Mouse (Mus musculus) thymus, adult 2 months (tissue): Measurements from ENCODE around the gene Dstn. TPM values are rescaled to one million over a fixed set of nuclear protein-coding genes. Genes with fewer than 3 reads are reported as not detected.
A peak's percentile ranks its signal among the peaks of the same experiment; 100 is the strongest.

Source experiments
- DNase-seq: peaks from one replicate; pipeline ENCODE4 v3.0.0; 2021
- H3K27ac ChIP-seq: fragments of 200-500 bp; 2 replicates; pipeline ENCODE4 v1.5.1; 2012; ENCODE audit warnings: low read length, control low read depth; ENCODE audit not compliant: control insufficient read depth, insufficient read depth
- H3K27me3 ChIP-seq: fragments of 200-500 bp; 2 replicates; pipeline ENCODE4 v1.6.1; 2012; ENCODE audit warnings: mild to moderate bottlenecking, low read length, moderate library complexity, mixed read lengths; ENCODE audit not compliant: control insufficient read depth, insufficient read depth
- H3K36me3 ChIP-seq: fragments of 200-500 bp; 2 replicates; pipeline ENCODE4 v1.6.1; 2012; ENCODE audit warnings: mild to moderate bottlenecking, low read length, moderate library complexity; ENCODE audit not compliant: control insufficient read depth, insufficient read depth
- H3K4me1 ChIP-seq: fragments of 200-500 bp; replicated peaks from 2 replicates; pipeline ENCODE4 v1.6.1; 2012; ENCODE audit warnings: low read length; ENCODE audit not compliant: control insufficient read depth, insufficient read depth
- H3K4me3 ChIP-seq: fragments of 200-500 bp; 2 replicates; pipeline ENCODE4 v1.5.1; 2012; ENCODE audit warnings: mild to moderate bottlenecking, low read length, control low read depth, moderate library complexity; ENCODE audit not compliant: control insufficient read depth, insufficient read depth
- CTCF ChIP-seq: fragments of 200-500 bp; IDR thresholded peaks from 2 replicates; pipeline ENCODE4 v1.5.1; 2012; ENCODE audit warnings: mild to moderate bottlenecking, control low read depth, low read length, moderate library complexity, borderline replicate concordance; ENCODE audit not compliant: control insufficient read depth, poor library complexity, insufficient read depth; ENCODE audit errors: extremely low read depth
- POLR2A ChIP-seq: fragments of 200-500 bp; IDR thresholded peaks from 2 replicates; pipeline ENCODE4 v1.6.1; 2012; ENCODE audit warnings: mild to moderate bottlenecking, low read length, control low read depth, moderate library complexity; ENCODE audit not compliant: control insufficient read depth, poor library complexity, insufficient read depth; ENCODE audit errors: extremely low read depth
- WGBS: fragments of 180-500 bp; shearing (Covaris S2); methylation state at CpG from one replicate; pipeline ENCODE4 v1.1.7; 2018; 5-methylcytosine and 5-hydroxymethylcytosine counted together
- polyA plus RNA-seq: library from polyadenylated mRNA; depleted of rRNA; stranded (reverse); fragments of >200 nt; gene quantifications from 2 replicates; pipeline ENCODE4 v1.2.3, GENCODE M21; 2012

Gene Dstn
- polyA plus RNA-seq, 1 experiment, result 15.6 TPM

GRCm38 (mm10) chr2:143900821-143901351 is 14.2 kb upstream of the Dstn start:
- Histone ChIP-seq H3K27ac (no peak overlapping the region), H3K4me1 (no peaks in the 10 kb centered on the region), H3K27me3 (no peaks in the 10 kb centered on the region), H3K36me3 (no peaks in the 10 kb centered on the region), H3K4me3 (no peak overlapping the region)
- WGBS, result 90% methylated on average over 5 of the region's 5 CpGs
- DNase-seq, result no peak
- TF ChIP-seq CTCF, result no peak
- TF ChIP-seq POLR2A, result no peak

DNA sequence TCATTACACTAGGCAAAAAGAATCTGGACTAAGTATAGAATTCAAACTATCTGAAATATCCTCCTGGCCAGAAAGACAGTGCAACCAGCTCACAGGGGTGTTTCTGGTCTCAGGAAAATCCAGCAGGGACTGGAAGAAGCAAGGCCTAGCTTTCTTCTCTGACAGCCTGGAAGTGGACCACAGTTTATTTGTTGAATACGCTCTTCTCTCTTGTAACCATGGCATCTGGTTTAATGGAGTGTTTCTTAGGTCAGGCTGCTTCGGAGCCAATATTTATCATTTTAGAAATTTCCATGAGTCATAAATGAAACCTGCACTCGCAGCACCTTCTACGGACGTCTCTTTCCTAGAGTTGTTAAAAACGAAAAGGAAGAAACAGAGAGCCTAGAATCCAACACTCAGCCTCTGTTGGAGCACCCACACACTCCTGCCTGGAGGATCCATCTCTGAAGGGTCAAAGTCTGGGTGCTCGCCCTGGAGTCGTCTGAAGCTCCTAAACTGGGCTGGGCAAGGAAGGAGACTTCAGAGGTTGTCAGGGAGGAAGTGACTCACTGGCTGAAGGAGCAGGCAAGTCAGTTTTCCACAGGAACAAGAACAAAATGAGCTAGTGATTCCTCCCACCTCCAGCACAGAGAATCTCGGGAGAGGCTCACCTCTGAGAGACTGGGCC is 11.6 kb upstream of the Dstn start:
- no peak for TF ChIP-seq CTCF
- Histone ChIP-seq H3K36me3 (no peaks in the 10 kb centered on the region), H3K27me3 (no peaks in the 10 kb centered on the region), H3K4me1 (no peaks in the 10 kb centered on the region), H3K4me3 (no peak overlapping the region), H3K27ac (no peak overlapping the region)
- no peak for DNase-seq
- 81% methylated on average over 9 of the region's 9 CpGs for WGBS

- WGBS, result 85% methylated on average over 5 of the region's 5 CpGs
- no peaks in the 10 kb centered on the region for H3K4me1 ChIP-seq
- H3K4me3 ChIP-seq, result no peak overlapping the region
- H3K27ac ChIP-seq, result no peak overlapping the region
- DNase-seq, result no peak
- TF ChIP-seq POLR2A (no peak), CTCF (no peak)
- H3K36me3 ChIP-seq, result no peaks in the 10 kb centered on the region
- no peaks in the 10 kb centered on the region for H3K27me3 ChIP-seq
Observed at GRCm38 (mm10) chr2:143904896-143905295, 10.2 kb upstream of the Dstn start.

GRCm38 (mm10) chr2:143909230-143909629 is 5.9 kb upstream of the Dstn start:
- no peaks in the 10 kb centered on the region for H3K36me3 ChIP-seq
- WGBS, result 91% methylated on average over 2 of the region's 2 CpGs
- TF ChIP-seq CTCF (no peak), POLR2A (no peak)
- DNase-seq, result no peak
- H3K4me1 ChIP-seq, result no peaks in the 10 kb centered on the region
- no peak overlapping the region for H3K27ac ChIP-seq
- no peaks in the 10 kb centered on the region for H3K27me3 ChIP-seq
- H3K4me3 ChIP-seq, result no peak overlapping the region

DNA sequence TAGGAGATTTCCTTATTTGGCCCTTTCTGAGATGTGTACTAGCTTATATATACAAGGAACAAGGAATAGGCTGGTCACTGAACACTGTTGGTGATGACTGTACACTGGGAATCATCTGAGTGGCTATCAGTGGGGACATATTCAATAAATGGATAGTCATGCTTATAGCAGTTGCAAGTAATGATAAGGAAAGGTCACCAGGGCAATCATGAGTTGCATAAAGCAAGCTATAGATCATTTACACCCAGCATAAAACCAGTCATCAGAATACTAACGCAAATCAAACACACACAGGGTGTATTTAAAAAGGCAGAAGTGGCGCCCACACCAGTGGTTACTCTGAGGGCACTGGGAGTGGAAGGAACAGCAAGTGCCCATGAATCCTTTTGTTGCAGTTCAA is 2.9 kb upstream of the Dstn start:
- Histone ChIP-seq H3K4me3 (no peak overlapping the region), H3K36me3 (no peaks in the 10 kb centered on the region), H3K27ac (no peak overlapping the region), H3K4me1 (peaks cover 11% of the 10 kb centered on the region), H3K27me3 (peaks cover 5% of the 10 kb centered on the region; the same call in 1 of the 2 replicates)
- 75% methylated on average over 2 of the region's 2 CpGs for WGBS
- TF ChIP-seq POLR2A (no peak), CTCF (no peak)
- no peak for DNase-seq

- Histone ChIP-seq H3K27ac (no peak overlapping the region), H3K4me1 (peaks cover 11% of the 10 kb centered on the region), H3K4me3 (no peak overlapping the region), H3K36me3 (no peaks in the 10 kb centered on the region), H3K27me3 (peaks cover 5% of the 10 kb centered on the region; the same call in 1 of the 2 replicates)
- TF ChIP-seq CTCF, result no peak
- no peak for TF ChIP-seq POLR2A
- DNase-seq, result no peak
- WGBS, result 9% methylated on average over 10 of the region's 10 CpGs
Observed at GRCm38 (mm10) chr2:143914221-143914620, 899 bp upstream of the Dstn start.

DNA sequence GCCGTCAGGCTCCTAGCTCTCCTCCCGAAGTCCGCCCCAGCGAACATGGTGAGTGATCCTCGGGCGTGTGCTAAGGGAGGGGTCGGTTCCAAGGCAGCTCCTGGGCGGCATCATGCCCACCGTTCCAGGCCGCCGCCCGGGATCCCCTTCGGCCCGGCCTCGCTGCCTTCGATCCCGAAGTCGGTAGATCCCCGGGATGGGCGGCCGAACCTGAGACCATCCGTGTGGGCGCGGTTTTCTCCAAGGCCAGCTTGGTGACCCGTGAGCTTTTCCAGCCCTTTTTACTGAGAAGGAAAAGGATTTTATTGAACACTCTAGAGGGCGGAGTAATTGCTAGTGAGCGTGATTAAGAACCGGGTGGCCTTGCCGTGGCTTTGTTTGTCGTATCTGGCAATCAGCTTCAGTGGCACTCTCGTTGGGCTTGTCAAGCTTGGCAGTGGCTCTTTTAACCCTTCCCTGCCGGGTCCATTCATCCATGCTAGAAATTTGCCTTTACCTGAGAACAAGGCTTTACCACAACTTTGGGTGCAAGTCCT is 548 bp downstream of the Dstn start:
- DNase-seq, result no peak
- no peak for TF ChIP-seq POLR2A
- TF ChIP-seq CTCF, result no peak
- peak overlapping the region; percentile 70 for H3K4me3 ChIP-seq
- H3K36me3 ChIP-seq, result no peaks in the 10 kb centered on the region
- H3K27ac ChIP-seq, result peak overlapping the region; percentile 11; the same call in 1 of the 2 replicates
- H3K4me1 ChIP-seq, result peaks cover 11% of the 10 kb centered on the region
- 1% methylated on average over 32 of the region's 32 CpGs for WGBS
- peaks cover 5% of the 10 kb centered on the region; the same call in 1 of the 2 replicates for H3K27me3 ChIP-seq
